Mouse (Mus musculus) B cell, adult 62 days (primary cell): ENCODE data around the gene Sec61a2. TPM values are rescaled to one million over a fixed set of nuclear protein-coding genes. Genes with fewer than 3 reads are reported as not detected.

Experiments
- total RNA-seq: library from RNA; stranded (reverse); gene quantifications from 4 replicates; pipeline ENCODE4 v1.2.4, GENCODE M21; 2023

The Sec61a2 gene
- 25.6 to 36.6 TPM (median 31.1 TPM) in 4 replicates for total RNA-seq

GRCm38 (mm10) chr2:5894843-5895570 lies at the start of gene Sec61a2:
Gene Sec61a2 (minus strand): TSS chr2:5895432.

GRCm38 (mm10) chr2:5942416-5943032 lies 47.3 kb upstream of the Sec61a2 start, which contains the start of gene Dhtkd1:
Gene Dhtkd1 (minus strand): TSS chr2:5942792.

GRCm38 (mm10) chr2:5862834-5863233 lies 32.4 kb downstream of the Sec61a2 start, which contains the start of gene Gm13199:
Gene Gm13199 (minus strand): TSS chr2:5862934.

GRCm38 (mm10) chr2:5844873-5845631 lies 50.2 kb downstream of the Sec61a2 start, which contains the start of the genes Nudt5 and Cdc123:
Gene Nudt5 (plus strand): TSS chr2:5845019.
Gene Cdc123 (minus strand): TSS chr2:5845164.

Other genes starting within 250 kb of the Sec61a2 start
- gene Camk1d, start 180.9 kb downstream of the Sec61a2 start, total RNA-seq, result 53.6 to 70.1 TPM (median 55.7 TPM) in 4 replicates
- gene Nudt5, start 50.4 kb downstream of the Sec61a2 start, total RNA-seq, result 24.5 to 30.3 TPM (median 28.6 TPM) in 4 replicates
- gene Cdc123, start 50.3 kb downstream of the Sec61a2 start, total RNA-seq, result 80.0 to 107 TPM (median 88.6 TPM) in 4 replicates
- 0.83 to 3.2 TPM (median 2.6 TPM) in 4 replicates for gene Gm13199, start 32.5 kb downstream of the Sec61a2 start, total RNA-seq
- 0.69 to 2.7 TPM (median 1.5 TPM) in 4 replicates for gene Dhtkd1, start 47.4 kb upstream of the Sec61a2 start, total RNA-seq
- 55.8 to 66.7 TPM (median 58.0 TPM) in 4 replicates for gene Upf2, start 56.0 kb upstream of the Sec61a2 start, total RNA-seq
- gene Proser2, start 234.8 kb upstream of the Sec61a2 start, total RNA-seq, result not detected in 4 replicates